Mouse (Mus musculus) cerebellum, postnatal 10 days (tissue): ENCODE results near the gene Nkrf.

Source experiments
- DNase-seq, 2 experiments: peaks; one replicate each; pipeline ENCODE4 v3.0.0; 2021; ENCODE audit warnings: mixed read lengths in 2 of 2

Nkrf gene

GRCm38 (mm10) chrX:36902321-36903114 is at the start of gene Nkrf:
TSS of gene Nkrf (minus strand) at chrX:36902899.
- DNase-seq = peak; percentile 69 to 72

DNA sequence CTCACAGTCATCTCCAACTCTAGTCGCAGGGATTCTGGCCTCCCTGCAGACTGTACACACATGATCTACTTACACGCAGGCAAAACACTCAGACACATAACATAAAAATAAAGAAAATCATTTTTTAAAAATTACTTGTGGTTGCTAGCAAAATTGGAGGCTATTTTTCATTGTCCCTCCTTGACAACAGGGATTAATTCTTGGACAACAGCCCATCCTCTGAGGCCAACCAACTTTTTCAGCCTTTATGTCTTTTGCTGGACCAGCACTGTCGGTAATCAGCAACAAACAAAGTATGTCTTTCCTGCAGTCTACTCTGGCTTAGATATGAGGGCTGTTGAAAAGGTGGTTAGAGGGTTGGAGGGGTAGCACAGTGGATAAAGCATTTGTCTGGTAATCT is 38.4 kb upstream of the Nkrf start:
- no peak for DNase-seq

GRCm38 (mm10) chrX:36939806-36940413 is 37.2 kb upstream of the Nkrf start:
- DNase-seq = peak; percentile 43 to 53

- DNase-seq = no peak
Measured at GRCm38 (mm10) chrX:36935326-36935966, 32.7 kb upstream of the Nkrf start.

DNA sequence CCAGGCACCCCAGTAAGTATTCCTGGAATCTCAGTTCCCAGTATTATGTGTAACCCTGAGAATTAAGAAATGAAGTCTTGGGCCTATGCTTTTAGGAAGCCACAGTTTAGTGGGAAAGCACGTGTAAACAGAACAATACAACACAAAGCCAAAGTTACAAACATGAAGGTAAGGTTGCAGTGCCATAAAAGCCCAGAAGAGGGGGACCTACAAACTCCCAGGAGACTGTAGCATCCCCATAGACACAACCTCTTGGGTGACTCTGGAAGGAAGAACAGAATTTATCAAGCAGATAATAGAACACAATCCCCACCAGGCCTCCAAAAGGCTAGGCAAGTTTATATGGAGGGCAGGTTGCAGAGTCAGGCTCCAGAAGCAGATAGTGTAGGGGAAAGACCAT is 27.9 kb upstream of the Nkrf start:
- peak in 1 of 2 experiments; percentile 17 for DNase-seq

DNA sequence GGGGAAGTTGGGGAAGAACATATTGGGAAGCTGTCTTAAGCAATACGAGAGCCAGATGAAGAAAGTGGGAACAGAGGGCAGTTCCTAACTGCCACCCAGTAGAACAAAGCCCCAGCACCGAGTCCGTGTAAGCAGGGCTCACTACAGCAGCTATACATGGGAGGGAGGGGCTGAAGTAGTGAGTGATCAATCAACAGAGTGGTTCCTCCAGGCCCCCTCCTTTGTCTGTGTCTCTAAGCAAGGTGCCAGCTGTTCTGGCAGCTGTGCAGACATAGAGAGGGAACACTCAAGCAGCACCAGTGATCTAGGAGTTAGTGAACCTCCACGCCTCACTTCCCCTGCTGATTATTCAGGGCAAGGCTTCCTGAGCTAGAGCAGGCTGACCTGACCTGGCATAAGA is 27.0 kb upstream of the Nkrf start:
- DNase-seq = no peak

DNA sequence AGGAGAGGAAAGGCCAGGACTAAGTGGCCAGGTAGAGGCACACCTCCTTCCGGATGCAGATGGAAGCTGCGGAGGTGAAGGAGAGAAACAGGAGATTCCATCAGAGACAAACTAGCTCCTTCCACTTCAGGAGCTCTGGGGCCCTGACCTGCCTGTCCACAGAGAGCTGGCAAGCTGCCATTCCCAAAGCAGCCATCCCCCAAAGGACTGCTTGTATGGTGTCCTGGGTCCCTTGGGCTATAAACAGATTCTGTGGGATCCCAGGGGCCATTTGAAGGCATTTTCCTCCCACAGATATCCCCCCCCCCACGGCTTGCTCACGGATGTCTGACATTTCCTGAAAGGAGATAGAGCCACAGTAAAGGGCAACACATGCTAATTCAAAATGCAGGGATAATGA is 26.1 kb upstream of the Nkrf start:
- peak; percentile 2 to 6 for DNase-seq

DNA sequence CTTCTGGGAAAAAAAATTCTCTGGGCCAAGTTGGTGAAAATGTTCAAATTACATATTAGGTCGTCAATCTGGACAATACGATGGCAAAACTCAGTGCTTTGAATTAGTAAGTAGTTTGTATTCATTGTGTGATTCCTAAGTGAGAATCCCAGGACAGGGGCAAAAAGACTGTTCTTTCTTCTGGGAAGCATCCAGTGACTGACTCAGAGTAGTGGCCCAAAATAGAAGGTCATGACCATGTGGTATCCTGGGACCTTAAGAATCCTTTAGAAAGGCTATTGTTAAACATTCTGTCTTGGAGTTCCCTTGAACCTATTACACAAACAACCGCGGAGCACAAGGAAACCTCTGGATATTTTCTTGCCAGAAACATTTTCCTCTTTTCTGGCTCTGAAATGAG is 18.6 kb upstream of the Nkrf start:
- no peak for DNase-seq

DNA sequence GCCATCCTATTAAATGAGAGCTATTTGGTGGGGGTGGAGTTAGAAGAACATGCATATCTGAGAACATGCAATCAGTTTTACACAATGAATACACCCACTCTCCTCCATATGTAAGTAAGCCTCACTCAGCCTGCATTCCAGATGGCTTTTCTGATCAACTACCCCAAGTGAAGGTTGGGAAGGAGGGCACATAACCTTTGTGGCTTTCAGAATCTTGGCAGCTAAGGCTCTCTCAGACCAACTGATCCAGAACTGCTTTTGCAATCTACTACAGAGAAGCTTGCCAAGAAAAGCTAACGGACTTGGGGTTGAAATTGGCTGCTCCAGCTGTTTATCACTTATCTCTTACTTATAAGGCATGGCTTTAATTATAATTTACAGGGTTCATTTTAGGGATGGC is 15.1 kb upstream of the Nkrf start:
- DNase-seq = no peak

DNA sequence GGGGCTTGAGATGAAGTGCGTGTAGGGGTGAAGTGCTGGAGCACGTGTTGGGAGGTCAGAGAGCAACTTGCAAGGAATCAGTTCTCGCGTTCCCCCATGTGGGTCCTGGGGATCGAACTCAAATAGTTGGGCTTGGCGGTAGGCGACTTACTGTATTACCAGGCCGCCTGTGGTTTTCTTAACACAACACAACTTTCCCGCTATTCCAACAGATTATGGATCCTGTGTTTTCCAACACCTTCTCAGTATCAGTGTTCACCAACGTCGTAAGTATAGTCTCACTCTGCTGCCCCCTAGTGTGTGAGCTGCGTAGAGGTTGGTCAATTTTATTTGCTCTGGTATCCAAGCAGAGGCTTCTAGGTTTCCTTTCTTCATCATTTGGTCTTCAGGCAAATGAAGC is 8.6 kb upstream of the Nkrf start:
- DNase-seq = peak; percentile 76 to 79

DNA sequence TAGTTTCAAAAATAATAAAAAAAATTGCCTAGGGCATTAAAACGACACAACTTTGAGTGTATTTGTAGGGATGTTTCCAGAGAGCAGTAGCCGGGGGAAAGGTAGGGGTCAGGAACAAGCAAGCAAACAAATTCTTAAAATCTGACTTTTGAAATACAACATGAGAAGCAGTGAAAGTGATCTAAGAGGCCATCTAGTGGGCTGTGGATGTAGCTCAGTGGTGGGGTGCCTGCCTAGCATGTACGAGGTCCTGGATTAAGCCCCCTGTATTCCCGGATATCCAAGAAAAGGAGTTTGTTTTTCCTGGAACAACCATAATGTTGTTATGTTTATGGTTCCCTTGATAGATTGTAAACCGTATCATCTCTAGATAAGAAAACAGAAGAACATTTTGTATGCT is 3.8 kb upstream of the Nkrf start:
- DNase-seq = peak; percentile 11 to 20

GRCm38 (mm10) chrX:36903115-36903768 is 543 bp upstream of the Nkrf start:
- peak; percentile 93 to 95 for DNase-seq

DNA sequence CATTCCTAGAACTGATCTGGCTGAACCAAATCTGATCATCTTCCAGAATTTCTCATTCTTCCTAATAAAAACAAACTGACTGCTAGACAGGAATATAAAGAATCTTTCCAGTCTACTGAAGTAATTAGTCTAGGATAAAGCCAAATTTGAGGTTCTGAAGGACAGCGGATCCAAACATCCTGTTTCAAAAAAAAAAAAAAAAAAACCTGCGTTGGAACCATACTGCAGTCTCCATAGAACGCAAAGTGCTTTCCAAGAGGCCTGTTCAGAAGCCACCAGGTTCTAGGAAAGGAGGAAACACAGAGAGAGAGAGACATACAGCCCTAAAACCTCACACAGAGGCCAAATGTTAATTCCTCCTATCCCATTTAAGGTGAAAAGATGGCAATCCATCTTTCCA is 1.0 kb downstream of the Nkrf start:
- DNase-seq = no peak

GRCm38 (mm10) chrX:36898931-36899330 is 3.8 kb downstream of the Nkrf start:
- peak; percentile 15 to 43 for DNase-seq

DNA sequence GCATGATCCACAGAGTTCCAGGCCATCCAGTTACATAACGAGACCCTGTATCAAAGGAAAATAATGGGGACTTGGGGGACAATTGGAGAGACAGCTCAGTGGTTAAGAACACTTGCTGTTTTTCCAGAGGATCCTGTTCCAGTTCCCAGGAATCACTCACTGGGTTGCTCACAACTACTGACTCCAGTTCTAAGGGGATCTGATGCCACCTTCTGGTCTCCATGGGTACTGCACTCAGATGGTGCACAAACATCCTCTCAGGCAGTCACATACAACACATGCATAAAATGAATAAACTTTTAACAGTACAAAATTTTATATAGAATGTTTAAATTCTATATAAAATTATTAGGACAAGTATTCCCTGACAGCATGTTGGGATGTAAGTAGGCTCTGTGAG is 18.0 kb downstream of the Nkrf start:
- peak; percentile 20 to 43 for DNase-seq

DNA sequence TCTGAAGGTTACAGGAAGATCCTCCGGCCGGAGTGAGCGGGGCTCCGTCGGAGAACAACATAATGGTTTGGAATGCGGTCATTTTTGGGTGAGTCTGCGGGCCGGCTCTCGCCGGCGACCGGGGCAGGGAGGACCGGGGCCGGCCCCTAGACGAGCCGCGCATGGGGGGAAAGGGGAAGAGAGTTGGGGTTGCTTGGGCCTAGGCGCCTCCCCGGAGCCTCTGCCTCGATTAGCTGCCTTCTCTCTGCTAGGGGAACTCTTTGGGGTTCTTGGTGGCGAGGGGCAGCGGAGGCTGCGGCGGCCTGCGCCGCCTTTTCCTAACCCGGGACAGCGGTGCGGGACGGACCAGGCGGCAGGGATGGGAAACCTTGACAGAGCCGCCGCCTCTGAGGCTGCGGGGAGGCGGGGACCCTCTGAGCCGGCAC is 28.0 kb downstream of the Nkrf start:
- DNase-seq = no peak

- DNase-seq = peak; percentile 94 to 96
Measured at GRCm38 (mm10) chrX:36874178-36874696, 28.5 kb downstream of the Nkrf start.

GRCm38 (mm10) chrX:36873765-36874164 is 28.9 kb downstream of the Nkrf start, which contains the start of the genes Ube2a and C330007P06Rik:
TSS of gene Ube2a (plus strand) at chrX:36873900.
TSS of gene C330007P06Rik (minus strand) at chrX:36874111.
- DNase-seq = no peak

- no peak for DNase-seq
Measured at GRCm38 (mm10) chrX:36870372-36870771, 32.3 kb downstream of the Nkrf start.

GRCm38 (mm10) chrX:36864609-36865328 is 37.9 kb downstream of the Nkrf start:
- peak in 1 of 2 experiments; percentile 4 for DNase-seq

GRCm38 (mm10) chrX:36863766-36864608 is 38.7 kb downstream of the Nkrf start:
- DNase-seq = peak; percentile 88 to 89
